Mouse (Mus musculus): ENCODE data around the gene Abraxas1. TPM values are rescaled to one million over a fixed set of nuclear protein-coding genes. Genes with fewer than 3 reads are reported as not detected.

Abraxas1 gene
- polyA plus RNA-seq, 1 experiment from 2014 or later: 33.8 TPM

GRCm38 (mm10) chr5:100761736-100762135 is 59.0 kb downstream of the Abraxas1 start:
- peaks cover 41% of the 10 kb centered on the region for H3K36me3 ChIP-seq
- WGBS: 86% methylated on average over 7 of the region's 7 CpGs
- ATAC-seq (ENCODE audit: insufficient number of reproducible peaks, insufficient read depth, low FRiP score, low TSS enrichment): no peak
- H3K4me2 ChIP-seq (replicated peaks): no peak overlapping the region
- no peaks in the 10 kb centered on the region for H3K27me3 ChIP-seq
- no peaks in the 10 kb centered on the region for H3K9me3 ChIP-seq
- H3K9ac ChIP-seq: no peak overlapping the region
- H3K27ac ChIP-seq: no peak overlapping the region
- H3K4me1 ChIP-seq: no peaks in the 10 kb centered on the region
- no peak overlapping the region for H3K4me3 ChIP-seq

- ATAC-seq (ENCODE audit: insufficient number of reproducible peaks, insufficient read depth, low FRiP score, low TSS enrichment): no peak
- H3K36me3 ChIP-seq: peaks cover 26% of the 10 kb centered on the region
- H3K27ac ChIP-seq: no peak overlapping the region
- no peak overlapping the region for H3K9ac ChIP-seq
- WGBS: 84% methylated on average over 10 of the region's 10 CpGs
- no peak overlapping the region for H3K4me2 ChIP-seq (replicated peaks)
- H3K4me3 ChIP-seq: no peak overlapping the region
- H3K27me3 ChIP-seq: no peaks in the 10 kb centered on the region
- no peaks in the 10 kb centered on the region for H3K4me1 ChIP-seq
- H3K9me3 ChIP-seq: no peaks in the 10 kb centered on the region
Measured at GRCm38 (mm10) chr5:100760049-100760663, 60.6 kb downstream of the Abraxas1 start.

GRCm38 (mm10) chr5:100758121-100758520 is 62.6 kb downstream of the Abraxas1 start:
- 95% methylated on average over 5 of the region's 5 CpGs for WGBS
- no peak for ATAC-seq (ENCODE audit: insufficient number of reproducible peaks, insufficient read depth, low FRiP score, low TSS enrichment)
- Histone ChIP-seq H3K27ac (no peak overlapping the region), H3K9ac (no peak overlapping the region), H3K4me1 (no peaks in the 10 kb centered on the region), H3K36me3 (peaks cover 8% of the 10 kb centered on the region; the same call in 1 of the 2 replicates), H3K4me3 (no peak overlapping the region), H3K9me3 (no peaks in the 10 kb centered on the region), H3K27me3 (no peaks in the 10 kb centered on the region), H3K4me2 (replicated peaks) (no peak overlapping the region)

Other genes starting within 250 kb of the Abraxas1 start
- 3.4 and 3.6 TPM in 2 replicates for gene Plac8, start 248.7 kb downstream of the Abraxas1 start, polyA plus RNA-seq (2016; fragmentation: Nextera tagmentation; extraction: Ambion mirVana)
- 57.8 and 59.8 TPM in 2 replicates for gene Coq2, start 145.8 kb downstream of the Abraxas1 start, polyA plus RNA-seq (2016; fragmentation: Nextera tagmentation; extraction: Ambion mirVana)
- gene Hpse, start 101.2 kb downstream of the Abraxas1 start, polyA plus RNA-seq (2016; fragmentation: Nextera tagmentation; extraction: Ambion mirVana): 2.6 and 3.1 TPM in 2 replicates
- 23.6 and 25.4 TPM in 2 replicates for gene Helq, start 22.4 kb downstream of the Abraxas1 start, polyA plus RNA-seq (2016; fragmentation: Nextera tagmentation; extraction: Ambion mirVana)
- 173 and 186 TPM in 2 replicates for gene Mrps18c, start 22.3 kb downstream of the Abraxas1 start, polyA plus RNA-seq (2016; fragmentation: Nextera tagmentation; extraction: Ambion mirVana)
- gene Gpat3, start 24.7 kb upstream of the Abraxas1 start, polyA plus RNA-seq (2016; fragmentation: Nextera tagmentation; extraction: Ambion mirVana): 0.84 and 0.89 TPM in 2 replicates